Mouse (Mus musculus): Measurements from ENCODE around the gene Hoxa4.

The Hoxa4 gene

DNA sequence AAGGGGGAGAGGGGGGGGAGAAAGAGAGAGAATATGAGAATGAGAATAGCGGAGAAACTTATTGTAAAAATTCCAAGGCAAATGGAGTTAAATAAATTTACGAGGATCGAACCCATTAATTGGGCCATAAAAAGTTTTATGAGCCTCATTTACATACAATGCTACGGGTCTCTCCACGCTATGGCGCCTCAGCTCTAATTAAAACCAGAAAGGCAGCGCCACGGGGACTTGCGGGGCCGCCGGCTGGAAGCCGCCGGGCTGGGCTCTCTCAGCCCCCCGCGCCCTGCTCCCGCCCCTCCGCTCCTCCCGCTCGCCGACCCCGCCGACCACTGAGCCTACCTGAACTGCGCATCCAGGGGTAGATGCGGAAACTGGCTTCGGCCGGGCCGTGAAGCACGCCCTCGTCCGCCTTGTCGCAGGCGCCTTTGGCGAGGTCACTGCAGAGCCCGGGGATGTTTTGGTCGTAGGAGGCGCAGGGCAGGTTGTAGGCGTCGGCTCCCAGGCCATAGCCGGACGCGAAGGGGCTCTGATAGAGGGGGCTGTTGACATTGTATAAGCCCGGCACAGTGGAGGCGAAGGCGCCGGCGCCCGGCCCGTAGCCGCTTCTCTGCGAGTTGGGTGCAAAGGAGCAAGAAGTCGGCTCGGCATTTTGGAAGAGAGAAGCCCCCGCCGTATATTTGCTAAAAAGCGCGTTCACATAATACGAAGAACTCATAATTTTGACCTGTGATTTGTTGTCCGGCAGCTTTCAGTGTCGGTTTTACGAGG lies 25.3 kb upstream of the Hoxa4 start:
- DNase-seq, result no peak

DNA sequence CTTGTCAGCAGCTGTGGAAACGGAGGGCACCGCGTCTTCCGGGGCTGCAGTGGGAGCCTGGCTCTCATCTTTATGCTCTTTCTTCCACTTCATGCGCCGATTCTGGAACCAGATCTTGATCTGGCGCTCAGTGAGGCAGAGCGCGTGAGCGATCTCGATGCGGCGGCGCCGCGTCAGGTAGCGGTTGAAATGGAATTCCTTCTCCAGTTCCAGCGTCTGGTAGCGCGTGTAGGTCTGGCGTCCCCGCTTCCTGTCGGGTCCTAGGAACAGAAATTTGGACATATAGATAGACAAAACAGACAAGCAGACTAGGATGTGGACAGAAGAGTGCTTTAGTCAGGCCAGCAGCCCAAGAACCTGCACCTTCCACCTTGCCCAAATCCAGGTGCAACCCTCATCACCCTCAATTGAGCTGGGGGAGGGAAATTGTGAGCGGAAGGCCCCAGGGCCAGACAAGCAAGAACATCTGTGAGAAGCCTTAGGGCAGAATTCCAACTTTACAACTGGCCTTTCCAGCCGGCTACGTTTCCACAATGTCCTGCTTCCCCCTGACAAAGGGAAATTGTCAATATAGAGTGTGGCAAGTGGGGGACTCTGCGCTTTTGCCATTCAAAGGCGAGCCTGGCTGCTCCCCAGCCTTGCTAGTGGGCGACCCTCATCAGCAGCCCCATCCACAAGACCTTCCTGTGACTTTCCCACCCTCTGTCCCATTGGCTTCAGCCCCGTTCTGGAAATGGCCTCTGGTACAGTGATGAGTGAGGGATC lies 24.4 kb upstream of the Hoxa4 start:
- no peak for DNase-seq

DNA sequence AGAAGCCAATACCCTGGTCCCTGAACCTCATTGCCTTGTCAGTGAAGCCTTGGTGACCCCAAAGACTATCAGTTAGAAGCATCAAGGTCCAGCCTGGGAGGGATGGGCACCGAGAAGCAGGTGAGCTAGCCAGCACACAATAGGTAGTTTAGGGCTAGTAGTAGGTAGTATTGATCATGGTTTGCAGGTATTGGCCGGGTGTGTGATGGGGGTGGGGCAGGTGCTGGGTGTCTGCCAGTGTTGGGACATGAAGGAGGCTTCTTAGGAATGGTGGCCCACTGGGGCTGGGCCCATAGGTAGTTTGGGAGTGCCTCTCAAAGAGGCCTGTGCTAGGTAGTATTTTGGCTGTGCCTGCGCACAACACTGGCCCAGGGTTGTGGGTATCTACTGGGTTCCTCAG lies 23.5 kb upstream of the Hoxa4 start:
- no peak for DNase-seq

DNA sequence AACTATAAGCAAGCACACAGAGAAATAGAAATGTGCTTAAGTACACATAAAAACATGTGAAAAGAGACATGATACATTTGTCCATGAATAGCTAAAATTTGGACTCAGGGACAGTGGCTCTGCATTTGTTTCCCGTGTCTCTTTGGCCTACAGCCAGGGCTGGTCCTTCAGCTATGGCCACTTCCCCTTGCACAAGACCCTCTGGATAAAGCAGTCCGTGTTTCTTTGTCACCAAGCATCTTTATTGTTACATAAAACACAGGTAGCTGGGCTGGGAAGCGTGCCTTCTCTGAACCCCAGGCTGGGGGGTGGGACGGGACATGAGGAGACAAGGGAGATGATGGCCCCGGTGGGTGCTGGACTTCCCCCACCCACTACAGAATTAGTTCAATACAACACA lies 22.7 kb upstream of the Hoxa4 start:
- no peak for DNase-seq

DNA sequence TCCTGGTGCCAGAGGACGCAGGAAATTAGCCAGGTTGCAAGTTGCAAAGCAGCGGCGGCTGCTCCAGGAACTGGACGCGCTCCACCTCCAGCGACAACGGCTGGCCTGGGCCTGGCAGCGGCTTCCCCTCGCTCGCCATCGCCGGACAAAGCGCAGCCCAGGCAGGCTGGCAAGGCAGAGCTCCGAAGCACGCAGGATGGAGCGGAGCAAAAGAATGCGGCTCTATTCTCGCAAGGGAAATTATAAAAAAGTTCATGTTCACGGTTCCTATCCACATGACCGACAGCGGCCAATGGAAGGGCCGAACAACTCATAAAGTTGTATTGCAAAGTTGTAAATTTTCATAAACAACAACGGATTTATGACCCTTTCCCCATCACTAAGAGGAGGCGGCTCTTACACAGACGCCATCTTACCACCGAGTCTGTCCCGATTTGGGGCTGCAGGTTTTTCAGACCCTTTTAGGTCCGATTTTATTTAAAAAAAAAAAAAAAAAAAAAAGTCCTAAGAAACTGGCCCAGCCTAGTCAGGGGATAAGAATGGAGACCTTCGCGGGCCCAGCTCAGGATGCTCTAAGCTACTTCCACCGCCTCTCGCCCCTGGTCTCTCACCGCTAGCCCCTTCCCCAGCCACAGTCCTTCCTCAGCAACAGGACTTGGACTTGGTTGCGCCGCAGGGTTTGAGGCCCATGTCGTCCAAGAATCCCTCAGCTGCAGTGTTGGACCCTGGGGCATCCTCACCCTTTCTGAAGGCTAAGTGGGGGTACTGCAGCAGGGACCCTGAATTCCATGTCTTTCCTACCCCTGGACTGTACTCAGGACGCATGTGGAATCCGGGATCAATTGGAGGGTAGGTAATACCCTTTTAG lies 21.8 kb upstream of the Hoxa4 start, which contains the start of the genes Hoxa3 and Gm28308:
Gene Hoxa3 (minus strand): TSS at position 218 of the 868 bp plus-strand sequence.
Gene Gm28308 (minus strand): TSS at position 221 of the 868 bp plus-strand sequence.
- DNase-seq, result peak; percentile 24

DNA sequence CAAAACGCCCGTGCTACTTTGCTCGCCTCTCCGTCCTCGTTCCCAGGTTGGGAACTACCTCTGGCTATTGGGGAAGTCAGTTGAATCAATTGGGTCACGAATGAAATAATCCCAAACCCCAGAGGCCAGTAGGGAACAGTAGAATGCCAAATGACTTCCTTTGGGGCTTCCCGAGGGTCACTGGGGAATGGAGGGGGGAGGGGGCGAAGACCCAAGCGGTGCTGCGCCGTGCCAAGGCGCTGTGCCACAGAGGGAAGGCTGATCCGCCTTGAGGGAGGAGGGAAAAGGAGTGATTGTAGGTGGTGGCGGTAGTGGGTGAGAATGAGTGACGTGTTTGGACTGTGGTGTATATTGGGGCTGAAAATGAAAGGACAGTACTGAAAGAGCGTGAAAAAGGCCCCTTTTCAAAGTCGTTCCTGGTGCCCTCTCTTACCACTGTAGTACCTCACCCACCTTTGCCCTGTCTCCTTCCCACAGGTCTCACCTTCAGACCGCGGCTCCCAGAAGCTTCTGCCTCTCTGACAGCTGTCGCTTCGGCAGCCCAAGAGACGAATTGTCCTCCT lies 21.1 kb upstream of the Hoxa4 start:
- DNase-seq, result peak; percentile 17

DNA sequence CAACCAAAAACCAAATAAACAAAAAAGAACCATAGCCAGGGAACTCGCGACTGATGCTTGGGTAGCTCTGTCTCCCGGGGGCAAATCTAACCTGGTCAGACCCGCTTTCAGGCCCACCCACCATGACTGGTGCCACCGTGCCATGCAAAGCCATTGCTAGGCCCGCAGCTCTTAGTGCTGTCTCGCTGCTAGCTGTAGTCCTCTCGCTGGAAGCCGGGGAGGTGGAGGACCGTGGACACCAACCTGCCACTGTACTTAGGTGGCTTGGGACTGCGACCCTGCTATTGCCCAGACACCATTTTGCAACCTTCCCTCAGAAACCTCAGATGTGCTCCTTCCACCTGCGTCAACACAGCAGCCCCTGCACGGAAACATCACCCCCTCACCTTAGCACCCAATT lies 20.4 kb upstream of the Hoxa4 start:
- peak; percentile 15 for DNase-seq

DNA sequence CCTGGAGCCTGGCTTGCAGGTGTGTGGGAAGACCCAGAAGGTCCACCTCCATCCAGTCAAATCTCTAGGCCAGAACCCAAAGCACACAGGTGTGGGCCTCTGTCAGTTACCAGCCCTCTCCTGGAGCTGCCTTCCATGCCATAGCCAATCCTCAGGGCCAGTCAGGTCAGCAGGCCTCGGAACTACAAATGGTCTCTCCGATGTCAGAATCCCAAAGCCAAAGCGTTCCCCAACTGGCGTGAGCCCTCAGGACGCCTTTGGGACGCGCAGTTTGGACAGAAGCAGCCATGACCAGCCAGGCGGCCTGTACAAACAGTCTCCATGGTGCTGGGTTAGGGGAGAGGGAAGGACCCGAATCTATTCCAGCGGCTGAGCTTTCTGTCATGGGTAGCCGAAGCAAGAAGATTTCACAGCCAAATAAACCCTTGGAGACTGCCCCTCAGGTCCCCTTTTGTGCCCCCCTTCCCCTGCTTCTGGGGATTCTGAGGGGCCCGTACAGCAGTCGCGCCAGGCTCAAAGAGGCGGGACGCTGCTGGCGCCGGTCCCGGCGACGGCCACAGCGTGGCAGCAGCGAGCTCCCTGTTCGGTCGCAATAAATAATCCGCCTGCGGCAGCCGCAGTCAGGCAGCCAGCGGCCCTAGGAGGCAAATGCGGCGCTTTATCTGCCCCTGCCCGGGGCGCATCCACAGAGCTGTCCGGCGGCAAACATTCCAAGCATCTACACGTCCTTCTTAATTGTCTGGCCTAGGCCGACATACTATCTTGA lies 19.8 kb upstream of the Hoxa4 start:
- DNase-seq, result peak; percentile 79

DNA sequence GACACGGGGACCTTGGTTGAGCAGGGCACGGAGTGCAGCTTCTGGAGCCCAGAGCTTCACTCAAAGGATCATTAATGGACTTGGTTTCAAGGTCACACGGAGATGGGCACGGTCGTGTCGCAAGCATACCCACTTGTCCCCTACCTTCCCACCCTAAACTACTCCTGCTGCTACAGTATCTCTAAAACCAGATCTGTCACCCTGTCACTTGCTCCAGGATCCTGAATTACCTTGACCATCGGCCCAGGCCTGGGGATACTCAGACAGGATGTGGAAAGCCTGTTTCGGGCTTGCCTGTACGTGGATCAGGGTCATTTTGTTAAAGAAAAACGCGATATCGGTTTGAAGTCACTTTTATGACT lies 18.1 kb upstream of the Hoxa4 start:
- no peak for DNase-seq

DNA sequence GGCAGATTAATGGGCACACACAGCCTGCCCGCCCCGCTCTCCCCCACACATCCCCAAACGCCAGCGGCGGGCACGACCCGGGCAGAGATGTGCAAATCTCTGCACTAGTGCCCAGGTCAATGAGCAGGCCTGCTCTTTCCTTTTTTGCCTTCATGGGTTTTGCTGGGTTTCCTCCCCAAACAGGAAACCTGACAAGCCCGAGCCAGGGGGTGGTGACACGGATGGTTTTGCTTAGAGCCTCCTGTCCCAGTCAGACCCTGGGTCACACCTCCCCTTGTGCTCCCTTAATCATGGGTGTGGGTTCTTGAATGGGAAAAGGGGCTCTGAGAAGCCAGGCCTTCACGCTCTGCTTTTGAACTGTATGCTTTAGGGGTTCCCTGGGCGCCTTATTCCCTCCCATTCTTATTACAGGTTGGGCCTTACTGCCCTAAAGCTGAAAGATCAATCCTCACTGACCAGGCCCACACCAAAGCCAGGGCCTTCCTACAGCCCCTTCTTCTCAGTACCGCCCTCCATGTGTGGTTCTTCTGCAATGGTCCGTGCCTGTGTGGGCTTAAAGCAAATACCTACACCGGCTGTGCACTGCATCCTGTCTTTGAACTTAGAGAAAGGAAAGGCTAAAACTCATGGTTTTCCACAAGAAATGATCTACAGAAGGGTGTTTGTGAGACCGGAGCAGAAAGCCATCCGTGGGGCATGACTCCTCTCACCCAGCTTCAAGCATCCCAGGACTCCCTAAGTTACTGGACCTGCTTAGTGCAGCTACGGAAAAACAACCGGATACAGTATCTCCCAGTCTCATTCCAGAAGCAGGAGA lies 17.5 kb upstream of the Hoxa4 start:
- no peak for DNase-seq

DNA sequence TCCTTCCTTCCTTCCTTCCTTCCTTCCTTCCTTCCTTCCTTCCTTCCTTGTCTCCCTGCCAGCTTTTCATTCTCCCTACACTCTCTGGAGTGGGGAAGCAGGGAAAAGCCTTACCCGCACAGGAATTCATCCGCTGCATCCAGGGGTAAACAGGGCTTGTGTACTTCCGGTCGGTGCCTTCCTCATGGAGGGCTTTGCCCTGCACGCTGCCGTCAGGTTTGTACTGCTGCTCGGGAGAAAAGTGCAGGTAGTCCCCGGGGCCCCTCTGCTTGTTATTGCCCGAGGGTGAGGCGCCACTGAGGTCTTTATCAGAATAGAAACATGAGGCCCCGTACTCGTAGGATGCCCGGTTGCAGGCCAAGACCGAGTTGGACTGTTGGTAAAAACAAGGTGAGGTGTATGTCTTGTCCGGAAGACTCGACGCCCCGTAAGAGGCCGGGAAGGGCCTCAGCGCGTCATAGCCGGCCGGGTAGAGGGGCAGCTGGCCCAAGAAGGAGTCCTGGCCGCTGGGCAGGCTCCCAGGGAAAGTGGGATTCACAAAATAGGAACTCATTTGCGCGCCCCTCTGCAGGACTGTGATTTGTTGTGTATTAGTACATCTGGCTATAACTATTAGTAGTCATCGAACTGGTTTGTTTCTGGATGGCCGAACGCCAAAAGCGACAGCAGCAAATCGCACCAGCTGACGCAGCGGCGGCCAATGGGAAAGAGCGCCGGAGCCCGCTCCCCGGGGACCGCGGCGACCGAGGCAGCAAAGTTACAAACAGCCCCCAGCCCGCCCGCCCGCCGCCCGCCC lies 16.7 kb upstream of the Hoxa4 start, which contains the start of gene Hoxa6:
Gene Hoxa6 (minus strand): TSS at position 651 of the 796 bp plus-strand sequence.
- no peak for DNase-seq

DNA sequence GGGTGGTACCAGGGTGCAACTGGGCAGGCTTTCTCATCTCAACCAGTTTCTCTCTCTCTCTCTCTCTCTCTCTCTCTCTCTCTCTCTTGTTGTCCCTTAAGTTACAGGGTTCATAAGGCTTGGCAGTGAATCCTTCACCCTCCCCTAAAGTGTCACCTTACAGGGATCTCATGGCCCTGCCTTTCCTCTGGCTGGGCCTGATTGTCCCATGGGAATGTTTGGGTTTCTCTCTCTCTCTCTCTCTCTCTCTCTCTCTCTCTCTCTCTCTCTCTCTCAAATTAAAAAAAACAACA lies 16.1 kb upstream of the Hoxa4 start:
- no peak for DNase-seq

DNA sequence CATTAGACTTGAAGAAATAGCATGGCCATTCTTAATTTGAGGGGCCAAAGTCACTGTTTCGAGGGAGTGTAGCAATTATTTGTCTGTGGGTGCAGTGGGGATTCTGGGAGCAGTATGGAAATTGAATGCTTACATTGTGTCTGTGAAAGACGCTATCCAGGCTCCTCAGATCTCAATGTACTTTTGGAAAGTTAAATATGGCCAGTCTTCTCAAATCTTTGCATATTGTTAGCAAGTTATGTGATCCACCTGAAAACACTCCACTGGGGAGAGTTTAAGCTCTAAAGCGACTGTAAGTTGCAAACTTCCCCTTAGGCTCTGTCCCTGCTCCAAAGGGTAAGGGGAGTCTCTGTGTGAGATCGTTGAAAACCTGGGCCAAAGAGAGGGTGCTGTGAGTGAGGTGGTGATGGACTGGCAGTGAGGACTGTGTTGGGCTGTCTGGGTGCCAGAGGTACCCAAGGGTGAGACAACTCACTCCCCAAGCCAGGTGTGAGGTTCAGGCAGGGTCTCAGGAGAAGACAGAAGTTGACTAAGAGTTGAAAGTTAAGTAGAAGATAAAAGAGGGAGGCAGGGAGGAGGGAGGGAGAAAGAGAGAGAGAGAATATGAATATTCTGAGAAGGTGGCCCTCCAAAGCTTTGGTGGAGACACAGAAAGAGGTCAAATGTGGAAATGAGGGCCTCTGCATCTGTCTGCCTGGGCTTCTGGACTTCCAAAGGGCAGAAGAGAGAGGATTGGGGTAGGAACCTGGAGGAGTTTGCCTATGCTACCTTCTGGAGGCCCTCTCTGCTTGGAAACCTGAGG lies 15.5 kb upstream of the Hoxa4 start:
- no peak for DNase-seq

DNA sequence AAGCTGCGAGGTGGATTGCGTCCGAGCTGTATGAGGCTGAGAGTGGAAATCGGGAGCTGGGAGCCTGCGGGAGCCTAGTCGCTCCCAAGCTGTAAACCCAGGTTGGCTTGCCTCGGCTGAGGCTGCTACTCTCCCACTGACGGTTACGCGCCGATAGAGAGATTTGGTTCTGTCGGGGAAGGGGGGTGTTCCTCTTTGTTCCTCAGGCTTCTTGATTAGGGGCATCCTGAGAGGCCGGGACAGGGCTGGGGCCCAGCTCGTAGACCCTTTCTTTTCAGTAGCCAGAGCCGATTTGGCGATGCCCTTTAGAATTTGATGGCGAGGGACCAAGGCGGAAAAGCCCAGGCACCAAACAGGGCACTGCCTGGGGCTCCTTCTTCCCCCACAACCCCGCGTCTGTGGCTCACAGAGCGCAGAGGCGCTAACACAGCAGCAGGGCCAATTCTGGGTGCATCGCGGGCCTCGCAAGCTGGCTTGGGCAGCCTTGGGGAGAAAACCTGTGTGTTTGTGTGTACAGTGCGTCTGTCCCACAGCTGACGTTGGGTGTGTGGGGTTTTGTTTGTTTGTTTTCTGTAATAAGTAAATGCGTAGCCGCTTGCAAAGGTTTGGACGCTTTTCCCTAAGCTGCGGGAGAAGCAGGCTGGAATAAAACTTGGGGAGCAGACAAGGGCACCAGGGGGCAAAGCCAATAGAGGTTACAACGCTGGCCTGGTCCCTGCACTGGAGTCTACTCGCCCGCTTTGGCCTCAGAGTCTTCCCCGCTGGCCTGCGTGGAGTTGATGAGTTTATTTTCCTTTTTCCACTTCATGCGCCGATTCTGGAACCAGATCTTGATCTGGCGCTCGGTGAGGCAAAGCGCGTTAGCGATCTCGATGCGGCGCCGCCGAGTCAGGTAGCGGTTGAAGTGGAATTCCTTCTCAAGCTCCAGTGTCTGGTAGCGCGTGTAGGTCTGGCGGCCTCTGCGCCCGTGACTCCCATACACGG lies 14.4 kb upstream of the Hoxa4 start:
- DNase-seq, result no peak

DNA sequence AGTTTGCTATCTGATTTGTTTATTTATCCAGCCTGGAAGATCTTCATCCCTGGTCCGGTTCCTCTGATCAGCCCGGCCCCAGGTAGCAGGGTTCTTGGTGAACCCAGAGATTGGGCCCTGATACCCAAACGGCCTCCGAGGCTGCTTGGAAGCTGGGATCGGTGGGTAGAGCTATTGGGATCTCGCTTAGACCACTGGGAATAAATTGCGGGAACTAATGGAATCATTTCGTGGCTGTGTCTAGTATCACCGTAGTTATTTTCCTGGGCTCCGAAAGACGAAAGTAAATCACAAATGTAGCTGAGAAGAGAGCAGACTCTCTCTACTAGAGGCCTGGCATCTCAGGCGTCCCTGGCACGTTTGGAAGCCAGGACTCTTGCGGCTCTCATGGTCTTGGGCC lies 13.7 kb upstream of the Hoxa4 start:
- no peak for DNase-seq

DNA sequence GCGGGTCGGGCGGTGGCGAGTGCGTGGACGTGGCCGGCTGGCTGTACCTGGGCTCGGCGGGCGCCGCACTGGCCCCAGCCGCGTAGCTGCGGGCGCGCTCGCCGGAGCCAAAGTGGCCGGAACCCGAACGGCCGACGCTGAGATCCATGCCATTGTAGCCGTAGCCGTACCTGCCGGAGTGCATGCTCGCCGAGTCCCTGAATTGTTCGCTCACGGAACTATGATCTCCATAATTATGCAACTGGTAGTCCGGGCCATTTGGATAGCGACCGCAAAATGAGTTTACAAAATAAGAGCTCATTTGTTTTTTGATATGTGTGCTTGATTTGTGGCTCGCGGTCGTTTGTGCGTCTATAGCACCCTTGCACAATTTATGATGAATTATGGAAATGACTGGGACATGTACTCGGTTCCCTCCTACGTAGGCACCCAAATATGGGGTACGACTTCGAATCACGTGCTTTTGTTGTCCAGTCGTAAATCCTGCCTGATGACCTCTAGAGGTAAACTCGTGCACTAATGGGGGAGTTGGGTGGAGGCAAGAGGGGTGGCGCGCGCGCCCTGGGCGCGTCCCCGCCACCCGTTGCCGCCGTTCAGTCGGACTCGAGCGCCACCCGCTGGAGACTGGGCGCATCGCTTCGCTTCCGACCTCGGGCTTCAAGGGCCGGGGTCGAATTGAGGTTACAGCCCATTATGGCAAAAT lies 12.6 kb upstream of the Hoxa4 start, which contains the start of gene Hoxa5:
Gene Hoxa5 (minus strand): TSS at position 538 of the 703 bp plus-strand sequence.
- DNase-seq, result no peak

DNA sequence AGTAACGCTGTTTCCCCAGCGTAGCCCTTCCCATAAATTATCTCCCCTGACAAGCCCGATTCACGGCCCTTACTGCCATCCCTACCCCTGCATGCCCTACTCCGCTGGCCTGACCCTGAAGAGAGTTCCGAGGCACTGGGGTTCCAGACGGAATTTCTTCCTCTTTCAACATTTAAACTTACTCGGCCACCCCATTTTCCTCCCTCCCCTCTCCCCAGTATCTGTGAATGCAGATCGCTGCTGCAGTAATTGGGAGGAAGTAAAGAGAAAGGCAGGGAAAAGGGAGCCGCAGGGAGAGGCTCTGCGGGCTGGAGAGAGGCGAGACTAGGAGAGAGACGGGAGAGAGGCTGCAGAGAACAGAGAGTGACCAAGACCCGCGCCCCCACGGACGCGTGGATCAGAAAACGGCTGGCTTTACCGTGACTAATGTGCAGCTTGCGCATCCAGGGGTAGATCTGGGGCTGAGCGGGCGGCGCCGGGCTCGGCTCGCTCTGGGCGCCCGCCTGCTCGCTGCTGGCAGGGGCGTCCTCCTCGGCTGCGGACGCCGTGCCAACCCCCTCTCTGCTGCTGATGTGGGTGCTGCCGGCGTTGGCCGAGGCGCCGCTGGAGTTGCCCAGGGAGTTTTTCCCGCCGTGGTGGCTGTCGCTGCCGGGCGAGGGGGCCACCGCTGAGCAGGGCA lies 12.0 kb upstream of the Hoxa4 start:
- no peak for DNase-seq
